8 mouse cellular contexts compared by ENCODE assay signal in the genomic region with DNA sequence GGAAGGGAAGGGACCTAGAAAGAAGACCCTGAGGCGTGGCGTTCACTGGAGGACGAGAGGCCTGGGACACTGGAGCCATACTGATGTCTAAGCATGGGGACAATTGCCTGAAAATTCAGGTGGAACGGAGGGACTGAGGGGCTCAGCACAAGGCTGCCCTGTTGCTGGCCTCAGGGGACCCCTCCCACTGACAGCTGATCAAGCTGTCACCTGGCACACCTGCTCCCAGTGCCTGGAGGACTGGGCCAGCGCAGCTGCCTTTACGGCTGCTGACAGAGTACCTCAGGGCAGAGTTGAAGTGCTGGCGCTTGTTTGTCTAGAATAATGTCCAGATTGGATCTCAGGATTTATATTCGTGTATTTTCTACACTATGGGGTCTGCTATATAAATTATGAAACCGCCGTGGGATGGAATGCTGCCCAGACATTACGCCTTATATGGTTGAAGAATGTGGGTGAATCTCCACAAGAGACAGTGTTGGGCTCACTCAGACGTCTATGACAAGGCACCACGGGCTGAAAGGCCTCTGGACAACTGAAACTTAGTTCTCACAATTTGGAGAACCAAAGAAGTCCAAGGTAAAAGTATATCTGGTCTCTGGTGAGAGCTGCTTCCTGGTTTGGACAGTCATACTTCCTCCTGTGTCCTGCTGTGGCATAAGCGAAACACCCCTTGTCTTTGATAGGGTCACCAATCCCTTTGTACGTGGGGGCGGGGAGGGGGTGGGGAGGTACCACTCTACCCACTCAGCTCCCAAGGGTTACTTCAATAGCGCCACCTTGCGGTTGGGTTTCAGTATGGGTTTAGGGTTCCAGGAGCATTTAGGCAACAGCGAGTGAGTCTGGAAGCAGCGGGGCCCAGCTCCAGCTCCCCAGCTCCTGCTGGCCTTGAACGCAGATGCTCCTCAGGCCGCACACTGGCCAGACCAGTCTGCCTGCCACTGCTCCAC. TPM values are rescaled to one million over a fixed set of nuclear protein-coding genes. Genes with fewer than 3 reads are reported as not detected.
A peak's percentile ranks its signal among the peaks of the same experiment; 100 is the strongest.
DNase-seq lines count a peak whose midpoint lies in the region; ATAC-seq and TF ChIP-seq lines count a peak whose summit lies in the region.

No protein-coding gene starts in this region.

- H3K4me1 ChIP-seq in intestine, postnatal 0 days (replicated peaks; ENCODE audit: control insufficient read depth, insufficient read depth, low read length): 0 out of 2 replicates have a peak, but pooled peaks cover 6% of the 10 kb centered on the region

- peak overlapping the region; percentile 21; the same call in 1 of the 2 replicates for H3K27ac ChIP-seq in intestine, postnatal 0 days (ENCODE audit: low read depth, low read length)

- intact Hi-C loops in heart, postnatal 25 days (cut with DNase I): no loop called here

- no peak overlapping the region for H3K4me3 ChIP-seq in intestine, postnatal 0 days (ENCODE audit: low read depth, low read length)
- H3K4me3 ChIP-seq in myocyte: no peak overlapping the region

- no peaks in the 10 kb centered on the region for H3K27me3 ChIP-seq in intestine, postnatal 0 days (replicated peaks; ENCODE audit: control insufficient read depth, insufficient read depth, low read length)
- H3K27me3 ChIP-seq in myocyte (ENCODE audit: control insufficient read depth, insufficient read depth, insufficient read length): no peaks in the 10 kb centered on the region

- no peaks in the 10 kb centered on the region for H3K9me3 ChIP-seq in intestine, postnatal 0 days (ENCODE audit: control insufficient read depth)

- TF ChIP-seq CTCF in intestine, postnatal 0 days (IDR thresholded peaks at IDR 0.05; ENCODE audit: low read depth): peak; percentile 71

- WGBS in intestine, postnatal 0 days: 44% methylated on average over 22 of the region's 22 CpGs

- TF ChIP-seq POLR2A in myocyte (IDR thresholded peaks at IDR 0.05; ENCODE audit: insufficient read length, low read depth): no peak

- H3K79me2 ChIP-seq in myocyte (ENCODE audit: control insufficient read depth, insufficient read depth): no peaks in the 10 kb centered on the region

- H3K4me2 ChIP-seq in intestine, postnatal 0 days (replicated peaks; ENCODE audit: low read depth): peak overlapping the region; percentile 32; the same call in 1 of the 2 replicates
- H3K4me2 ChIP-seq in myocyte (ENCODE audit: low read depth): no peak overlapping the region

- H3K9ac ChIP-seq in intestine, postnatal 0 days (ENCODE audit: low read depth, low read length): no peak overlapping the region

- no peak overlapping the region for H3ac ChIP-seq in myocyte (ENCODE audit: control insufficient read depth, insufficient read length)

- ATAC-seq in intestine, postnatal 0 days: no peak

- H3K36me3 ChIP-seq in intestine, postnatal 0 days (ENCODE audit: control insufficient read depth, insufficient read depth): no peaks in the 10 kb centered on the region
- H3K36me3 ChIP-seq in myocyte (ENCODE audit: control insufficient read depth, insufficient read depth): no peaks in the 10 kb centered on the region

- peak; percentile 63 to 71 for DNase-seq in heart, adult 18-20 months
- DNase-seq in heart, postnatal 25 days (ENCODE audit: low spot score): no peak
- DNase-seq in adrenal gland, postnatal 10 days: peak; percentile 82
- DNase-seq in frontal cortex, postnatal 14 days (ENCODE audit: low spot score in 2 of 2): peak; percentile 21 to 31
- DNase-seq in liver: peak; percentile 71
- DNase-seq in thymus, adult 18-20 months: peak; percentile 27 to 49

TF ChIP-seq in myocyte, 11 proteins besides CTCF, POLR2A, EP300 and RAD21:
- no peak for TF ChIP-seq TCF3 (IDR thresholded peaks at IDR 0.05; ENCODE audit: insufficient read length, low read depth)
- no peak for TF ChIP-seq MAX (IDR thresholded peaks at IDR 0.05; ENCODE audit: low read depth)
- peak in 2 of 3 experiments; percentile 34 to 67 for TF ChIP-seq MYOG (IDR thresholded peaks at IDR 0.05; ENCODE audit: control insufficient read depth in 1 of 3, insufficient read depth in 1 of 3, insufficient read length in 2 of 3, low read depth in 2 of 3)
- peak in 2 of 3 experiments; percentile 34 to 56 for TF ChIP-seq MYOD1 (IDR thresholded peaks at IDR 0.05; ENCODE audit: control insufficient read depth in 1 of 3, insufficient read length in 2 of 3, low read depth in 2 of 3)

RNA-seq across cellular contexts. Expression of a gene that starts 27.0 kb away (rescaled TPM):
- 1 to 10 TPM; 6.2 to 7.0 TPM for total RNA-seq in heart, adult 18-20 months (2021)
- 1 to 10 TPM; 6.4 to 7.5 TPM for total RNA-seq in heart, postnatal 25 days (2021)
- 10 to 100 TPM; 53.1 to 58.5 TPM for total RNA-seq in adrenal gland, postnatal 10 days (2021)
- 21.2 and 22.5 TPM in 2 replicates for polyA plus RNA-seq in intestine, postnatal 0 days (2015; fragmentation: Nextera tagmentation; extraction: Ambion mirVana)
- 3.2 TPM for polyA plus RNA-seq in myocyte (2012; fragmentation: generic; extraction: Trizol)

Comparison
In these comparisons a context has a peak if more than half of its experiments do, and no peak if none do; other contexts are left out.
1. RNA of a gene that starts 27.0 kb away (total RNA-seq): 53.1 to 58.5 TPM in adrenal gland, postnatal 10 days; 6.4 to 7.5 TPM in heart, postnatal 25 days and 6.2 to 7.0 TPM in heart, adult 18-20 months; every median in the first group is over 4 times any median in the second.